Mouse (Mus musculus) ES-Bruce4 (cell line): ENCODE data around the gene Ap1m2.

Experiments
- CTCF ChIP-seq: IDR thresholded peaks from one replicate; pipeline ENCODE4 v1.8.1; 2011; ENCODE audit warnings: low read depth, low read length
- EP300 ChIP-seq: IDR thresholded peaks from 2 replicates; pipeline ENCODE4 v1.6.1; 2011; ENCODE audit warnings: low read depth, low read length; ENCODE audit not compliant: insufficient read depth
- POLR2A ChIP-seq: IDR thresholded peaks from one replicate; pipeline ENCODE4 v1.8.1; 2011; ENCODE audit warnings: low read length; ENCODE audit not compliant: insufficient read depth

GRCm38 (mm10) chr9:21335391-21335790, 23.3 kb upstream of the Ap1m2 start:
- TF ChIP-seq CTCF (no peak), POLR2A (no peak), EP300 (no peak)
